Mouse (Mus musculus): ENCODE measurements around the gene Akt3.

Gene Akt3

GRCm38 (mm10) chr1:177013313-177013712 is 244.7 kb downstream of the Akt3 start:
- DNase-seq (ENCODE audit: low read depth in 2 of 2, low spot score in 2 of 2): no peak

GRCm38 (mm10) chr1:177012774-177013173 is 245.2 kb downstream of the Akt3 start:
- DNase-seq (ENCODE audit: low read depth in 2 of 2, low spot score in 2 of 2): no peak

GRCm38 (mm10) chr1:177011688-177012087 is 246.3 kb downstream of the Akt3 start:
- no peak for DNase-seq (ENCODE audit: low read depth in 2 of 2, low spot score in 2 of 2)

GRCm38 (mm10) chr1:177010607-177011302 is 247.2 kb downstream of the Akt3 start:
- no peak for DNase-seq (ENCODE audit: low read depth in 2 of 2, low spot score in 2 of 2)

- DNase-seq (ENCODE audit: low read depth in 2 of 2, low spot score in 2 of 2): no peak
Measured at GRCm38 (mm10) chr1:177010041-177010440, 248.0 kb downstream of the Akt3 start.

- no peak for DNase-seq (ENCODE audit: low read depth in 2 of 2, low spot score in 2 of 2)
Measured at GRCm38 (mm10) chr1:177008777-177009176, 249.2 kb downstream of the Akt3 start.

- no peak for DNase-seq (ENCODE audit: low read depth in 2 of 2, low spot score in 2 of 2)
Measured at GRCm38 (mm10) chr1:177007405-177007804, 250.6 kb downstream of the Akt3 start.

- DNase-seq (ENCODE audit: low read depth in 2 of 2, low spot score in 2 of 2): no peak
Measured at GRCm38 (mm10) chr1:177004041-177004741, 253.8 kb downstream of the Akt3 start.

GRCm38 (mm10) chr1:177002951-177003350 is 255.1 kb downstream of the Akt3 start:
- no peak for DNase-seq (ENCODE audit: low read depth in 2 of 2, low spot score in 2 of 2)

- DNase-seq (ENCODE audit: low read depth in 2 of 2, low spot score in 2 of 2): no peak
Measured at GRCm38 (mm10) chr1:176999011-176999410, 259.0 kb downstream of the Akt3 start.

- no peak for DNase-seq (ENCODE audit: low read depth in 2 of 2, low spot score in 2 of 2)
Measured at GRCm38 (mm10) chr1:176997711-176998689, 260.0 kb downstream of the Akt3 start.

- no peak for DNase-seq (ENCODE audit: low read depth in 2 of 2, low spot score in 2 of 2)
Measured at GRCm38 (mm10) chr1:176997254-176997653, 260.7 kb downstream of the Akt3 start.

- no peak for DNase-seq (ENCODE audit: low read depth in 2 of 2, low spot score in 2 of 2)
Measured at GRCm38 (mm10) chr1:176996630-176997201, 261.3 kb downstream of the Akt3 start.

GRCm38 (mm10) chr1:176996166-176996565 is 261.8 kb downstream of the Akt3 start:
- no peak for DNase-seq (ENCODE audit: low read depth in 2 of 2, low spot score in 2 of 2)

- no peak for DNase-seq (ENCODE audit: low read depth in 2 of 2, low spot score in 2 of 2)
Measured at GRCm38 (mm10) chr1:176995419-176995775, 262.6 kb downstream of the Akt3 start.

- no peak for DNase-seq (ENCODE audit: low read depth in 2 of 2, low spot score in 2 of 2)
Measured at GRCm38 (mm10) chr1:176994707-176995418, 263.1 kb downstream of the Akt3 start.

- no peak for DNase-seq (ENCODE audit: low read depth in 2 of 2, low spot score in 2 of 2)
Measured at GRCm38 (mm10) chr1:176994087-176994486, 263.9 kb downstream of the Akt3 start.

GRCm38 (mm10) chr1:176993141-176994010 is 264.6 kb downstream of the Akt3 start:
- DNase-seq (ENCODE audit: low read depth in 2 of 2, low spot score in 2 of 2): peak in 1 of 2 experiments; percentile 14

- no peak for DNase-seq (ENCODE audit: low read depth in 2 of 2, low spot score in 2 of 2)
Measured at GRCm38 (mm10) chr1:176992517-176992916, 265.5 kb downstream of the Akt3 start.

- DNase-seq (ENCODE audit: low read depth in 2 of 2, low spot score in 2 of 2): no peak
Measured at GRCm38 (mm10) chr1:176991473-176991872, 266.5 kb downstream of the Akt3 start.
